Mouse (Mus musculus): Measurements from ENCODE around the gene Arl15.

The Arl15 gene

GRCm38 (mm10) chr13:113802571-113802970 is 8.3 kb downstream of the Arl15 start:
- no peak for DNase-seq

GRCm38 (mm10) chr13:113811141-113811540 is 16.8 kb downstream of the Arl15 start:
- DNase-seq, result no peak

- no peak for DNase-seq
Observed at GRCm38 (mm10) chr13:113811910-113812592, 17.7 kb downstream of the Arl15 start.

GRCm38 (mm10) chr13:113812593-113812975 is 18.3 kb downstream of the Arl15 start:
- DNase-seq, result no peak

GRCm38 (mm10) chr13:113814121-113814520 is 19.8 kb downstream of the Arl15 start:
- no peak for DNase-seq

- DNase-seq, result no peak
Observed at GRCm38 (mm10) chr13:113815697-113816420, 21.6 kb downstream of the Arl15 start.

- DNase-seq, result no peak
Observed at GRCm38 (mm10) chr13:113816421-113816810, 22.1 kb downstream of the Arl15 start.

GRCm38 (mm10) chr13:113819006-113819405 is 24.7 kb downstream of the Arl15 start:
- DNase-seq, result no peak

GRCm38 (mm10) chr13:113820176-113820575 is 25.9 kb downstream of the Arl15 start:
- no peak for DNase-seq

- DNase-seq, result no peak
Observed at GRCm38 (mm10) chr13:113821891-113822290, 27.6 kb downstream of the Arl15 start.

- DNase-seq, result peak in 1 of 2 experiments; percentile 21
Observed at GRCm38 (mm10) chr13:113824027-113824426, 29.7 kb downstream of the Arl15 start.

- DNase-seq, result no peak
Observed at GRCm38 (mm10) chr13:113828633-113829032, 34.3 kb downstream of the Arl15 start.

GRCm38 (mm10) chr13:113829079-113829478 is 34.8 kb downstream of the Arl15 start:
- no peak for DNase-seq

GRCm38 (mm10) chr13:113830805-113831204 is 36.5 kb downstream of the Arl15 start:
- no peak for DNase-seq

- no peak for DNase-seq
Observed at GRCm38 (mm10) chr13:113832947-113833346, 38.6 kb downstream of the Arl15 start.

- no peak for DNase-seq
Observed at GRCm38 (mm10) chr13:113835921-113836320, 41.6 kb downstream of the Arl15 start.

GRCm38 (mm10) chr13:113838601-113839576 is 44.6 kb downstream of the Arl15 start:
- DNase-seq, result no peak

GRCm38 (mm10) chr13:113840421-113840820 is 46.1 kb downstream of the Arl15 start:
- DNase-seq, result no peak

- DNase-seq, result peak in 1 of 2 experiments; percentile 61
Observed at GRCm38 (mm10) chr13:113842411-113843309, 48.4 kb downstream of the Arl15 start.

- no peak for DNase-seq
Observed at GRCm38 (mm10) chr13:113843310-113843649, 49.0 kb downstream of the Arl15 start.

GRCm38 (mm10) chr13:113843901-113844300 is 49.6 kb downstream of the Arl15 start:
- DNase-seq, result no peak

GRCm38 (mm10) chr13:113844717-113845116 is 50.4 kb downstream of the Arl15 start:
- no peak for DNase-seq

Measured in kidney, adult 8-10 months (tissue).